Mouse (Mus musculus) heart, adult 2 months (tissue): ENCODE data around the gene Adamts18. TPM values are rescaled to one million over a fixed set of nuclear protein-coding genes. Genes with fewer than 3 reads are reported as not detected.

Experiments
- DNase-seq, 2 experiments: peaks; one replicate each; pipeline ENCODE4 v3.0.0; 2021
- H3K27ac ChIP-seq: fragments of 200-600 bp; 2 replicates; pipeline ENCODE4 v1.8.1; 2022
- H3K27me3 ChIP-seq: fragments of 200-500 bp; 2 replicates; pipeline ENCODE4 v1.6.1; 2012; ENCODE audit warnings: mild to moderate bottlenecking, low read length, inconsistent platforms, mixed read lengths; ENCODE audit not compliant: control insufficient read depth, insufficient read depth
- H3K36me3 ChIP-seq: fragments of 200-500 bp; 2 replicates; pipeline ENCODE4 v1.6.1; 2012; ENCODE audit warnings: low read length, inconsistent platforms; ENCODE audit not compliant: control insufficient read depth, insufficient read depth
- H3K4me1 ChIP-seq: fragments of 200-500 bp; 2 replicates; pipeline ENCODE4 v1.6.1; 2011; ENCODE audit warnings: low read length; ENCODE audit not compliant: control insufficient read depth, insufficient read depth
- H3K4me3 ChIP-seq: fragments of 200-600 bp; 2 replicates; pipeline ENCODE4 v1.8.1; 2022
- H3K79me2 ChIP-seq: fragments of 200-500 bp; replicated peaks from 2 replicates; pipeline ENCODE4 v1.6.1; 2012; ENCODE audit warnings: mild to moderate bottlenecking, inconsistent platforms, low read length, moderate library complexity, mixed read lengths; ENCODE audit not compliant: control insufficient read depth, insufficient read depth
- H3K9ac ChIP-seq: fragments of 200-500 bp; 2 replicates; pipeline ENCODE4 v1.6.1; 2012; ENCODE audit warnings: low read depth, mild to moderate bottlenecking, control low read depth, inconsistent platforms, low read length, mixed read lengths
- CTCF ChIP-seq: fragments of 200-600 bp; IDR thresholded peaks from 2 replicates; pipeline ENCODE4 v1.8.1; 2022; ENCODE audit warnings: antibody characterized with exemption, mild to moderate bottlenecking, moderate library complexity
- EP300 ChIP-seq: fragments of 200-500 bp; IDR thresholded peaks from 2 replicates; pipeline ENCODE4 v1.6.1; 2011; ENCODE audit warnings: low read depth, low read length, control low read depth; ENCODE audit not compliant: insufficient read depth
- POLR2A ChIP-seq: fragments of 200-500 bp; IDR thresholded peaks from 2 replicates; pipeline ENCODE4 v1.6.1; 2011; ENCODE audit warnings: mild to moderate bottlenecking, low read depth, low read length, control low read depth; ENCODE audit not compliant: insufficient read depth
- WGBS: fragments of 180-500 bp; shearing (Covaris S2); methylation state at CpG from one replicate; pipeline ENCODE4 v1.1.7; 2018; 5-methylcytosine and 5-hydroxymethylcytosine counted together
- intact Hi-C: fragments of 180-260 bp; cut with DNase I; formaldehyde crosslinking; loops from one replicate; pipeline ENCODE4 v1.15.1; 2025
- polyA plus RNA-seq: library from polyadenylated mRNA; depleted of rRNA; stranded (reverse); fragments of >200 nt; gene quantifications from 2 replicates; pipeline ENCODE4 v1.2.3, GENCODE M21; 2012
- total RNA-seq, 2 experiments: library from RNA; stranded (reverse); gene quantifications; 2 replicates each; pipeline ENCODE4 v1.2.3; 2021

The Adamts18 gene
- total and polyA plus RNA-seq, 3 experiments: 0.04 TPM; not detected in 2

DNA sequence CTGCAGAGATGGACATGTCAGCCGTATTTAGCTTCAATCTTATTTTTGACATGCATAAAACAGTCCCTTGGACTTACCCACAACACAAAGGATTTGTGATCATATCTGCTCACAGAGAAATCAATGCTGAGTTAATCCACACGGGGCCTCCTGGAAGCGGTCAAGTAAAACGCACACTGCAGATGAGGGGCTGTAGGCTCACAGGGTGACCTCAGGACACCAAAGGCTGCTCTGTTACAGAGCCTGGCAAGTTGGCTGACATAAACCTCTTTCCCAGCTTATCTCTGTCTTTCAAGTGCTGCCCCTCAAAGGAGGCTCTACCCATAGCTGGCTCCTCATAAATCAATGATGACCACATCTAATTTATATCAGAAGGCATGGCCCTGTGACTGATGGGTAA lies 14.9 kb downstream of the Adamts18 start:
- H3K36me3 ChIP-seq: no peaks in the 10 kb centered on the region
- WGBS: 56% methylated on average over 4 of the region's 4 CpGs
- intact Hi-C loops: no loop called here
- no peaks in the 10 kb centered on the region for H3K79me2 ChIP-seq
- H3K9ac ChIP-seq: no peak overlapping the region
- TF ChIP-seq EP300 (no peak), CTCF (no peak), POLR2A (no peak)
- H3K27me3 ChIP-seq: no peaks in the 10 kb centered on the region
- no peak overlapping the region for H3K4me3 ChIP-seq
- DNase-seq: no peak
- H3K4me1 ChIP-seq: no peaks in the 10 kb centered on the region; the same call in 1 of the 2 replicates
- H3K27ac ChIP-seq: no peak overlapping the region

DNA sequence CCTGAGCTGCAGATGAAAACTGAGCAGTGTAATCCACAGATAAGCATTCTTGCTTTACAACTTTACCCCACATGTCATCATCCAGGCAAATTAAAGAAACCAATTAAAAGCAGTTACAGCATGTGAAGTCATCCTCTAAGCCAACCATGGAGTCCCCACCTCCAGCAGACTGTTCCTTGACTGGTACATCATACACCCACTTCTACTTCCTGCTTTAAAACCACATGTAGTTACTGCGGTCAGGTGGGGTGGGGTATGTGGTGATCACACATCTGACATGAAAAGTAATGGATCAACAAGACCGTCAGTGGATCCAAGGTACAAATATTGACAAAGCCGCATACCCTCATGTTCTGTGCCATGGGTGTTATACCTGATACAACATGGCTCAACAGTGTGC lies 21.3 kb downstream of the Adamts18 start:
- H3K9ac ChIP-seq: no peak overlapping the region
- H3K4me1 ChIP-seq: no peaks in the 10 kb centered on the region
- no peak overlapping the region for H3K27ac ChIP-seq
- no peak overlapping the region for H3K4me3 ChIP-seq
- no peak for DNase-seq
- 85% methylated on average over 3 of the region's 3 CpGs for WGBS
- H3K27me3 ChIP-seq: no peaks in the 10 kb centered on the region
- no peaks in the 10 kb centered on the region for H3K79me2 ChIP-seq
- intact Hi-C loops: no loop called here
- no peaks in the 10 kb centered on the region for H3K36me3 ChIP-seq
- TF ChIP-seq CTCF (no peak), EP300 (no peak), POLR2A (no peak)

DNA sequence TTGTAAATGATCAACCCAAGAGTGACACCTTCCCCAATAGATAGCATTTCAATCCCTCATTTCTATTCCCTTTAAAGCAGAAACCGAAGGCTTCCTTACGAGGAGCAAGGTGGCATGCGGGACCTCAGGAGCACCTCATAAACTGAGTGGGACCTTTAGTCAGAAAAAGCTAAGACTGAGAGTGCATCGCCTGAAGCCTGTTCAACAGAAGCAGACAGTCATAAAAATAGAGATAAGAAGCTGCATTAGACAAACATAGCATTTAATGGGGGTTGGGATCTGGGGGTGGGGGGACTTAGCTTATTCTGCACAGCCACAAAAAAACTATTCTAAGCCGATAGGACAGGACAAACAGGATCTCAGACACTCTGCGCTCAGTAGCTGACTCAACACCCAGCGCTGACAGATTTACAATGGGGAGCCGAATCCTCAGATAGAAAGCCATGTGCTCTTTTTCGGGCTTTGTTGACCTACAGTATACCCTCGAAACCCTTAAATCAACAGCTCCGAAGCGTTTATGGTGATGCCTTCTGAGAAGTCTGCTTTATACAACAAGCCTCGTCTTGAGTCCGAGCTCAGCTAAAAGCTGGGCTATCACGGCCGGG lies 27.5 kb downstream of the Adamts18 start:
- DNase-seq: no peak
- Histone ChIP-seq H3K36me3 (no peaks in the 10 kb centered on the region), H3K27me3 (no peaks in the 10 kb centered on the region), H3K4me1 (no peaks in the 10 kb centered on the region), H3K9ac (no peak overlapping the region), H3K79me2 (no peaks in the 10 kb centered on the region), H3K27ac (no peak overlapping the region), H3K4me3 (no peak overlapping the region)
- WGBS: 50% methylated on average over 16 of the region's 16 CpGs
- intact Hi-C loops: no loop called here
- TF ChIP-seq EP300: no peak
- no peak for TF ChIP-seq CTCF
- TF ChIP-seq POLR2A: no peak

DNA sequence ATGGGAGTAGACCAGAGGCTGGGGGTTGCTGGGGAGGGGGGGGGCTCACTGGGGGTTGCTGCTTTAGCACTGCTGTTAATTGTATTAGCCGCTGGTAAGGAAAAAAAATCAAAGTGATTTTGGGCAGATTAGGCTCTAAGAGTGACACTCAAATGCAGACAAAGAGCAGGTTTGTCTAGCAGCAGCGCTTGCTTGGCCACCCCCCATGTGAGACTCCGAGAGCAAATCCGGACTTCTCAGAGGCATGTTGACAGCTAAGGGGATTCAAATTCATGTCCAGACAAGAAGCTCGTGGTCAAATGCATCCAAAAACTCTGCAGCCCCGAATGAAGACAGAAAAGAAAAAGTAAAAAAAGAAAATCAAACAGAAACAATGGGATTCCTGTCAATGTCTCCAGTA lies 34.6 kb downstream of the Adamts18 start:
- Histone ChIP-seq H3K36me3 (no peaks in the 10 kb centered on the region), H3K9ac (no peak overlapping the region), H3K27ac (no peak overlapping the region), H3K4me3 (no peak overlapping the region), H3K79me2 (no peaks in the 10 kb centered on the region), H3K27me3 (no peaks in the 10 kb centered on the region), H3K4me1 (no peaks in the 10 kb centered on the region)
- DNase-seq: no peak
- intact Hi-C loops: no loop called here
- TF ChIP-seq CTCF (no peak), EP300 (no peak), POLR2A (no peak)
- WGBS: 49% methylated on average over 6 of the region's 6 CpGs

DNA sequence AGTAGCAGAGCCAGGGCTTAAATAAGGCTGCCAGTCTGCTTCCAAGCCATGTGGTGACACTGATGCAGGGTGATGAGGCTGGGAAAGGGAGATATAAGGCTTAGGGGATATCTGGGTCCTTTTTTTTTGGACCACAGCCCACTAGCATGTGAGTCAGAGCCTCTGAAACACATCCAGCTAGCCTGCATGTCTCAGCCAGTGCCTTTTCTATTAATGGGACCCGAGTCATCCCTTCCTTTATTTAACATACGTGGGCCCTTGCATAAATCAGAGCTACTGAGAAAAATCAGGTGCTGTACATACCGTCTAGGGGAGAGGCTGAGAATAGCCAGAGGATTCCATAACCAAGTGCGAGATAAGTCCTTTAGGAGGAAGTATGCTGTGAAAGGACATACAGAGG lies 37.0 kb downstream of the Adamts18 start:
- H3K36me3 ChIP-seq: no peaks in the 10 kb centered on the region
- 41% methylated on average over 4 of the region's 4 CpGs for WGBS
- no peaks in the 10 kb centered on the region for H3K79me2 ChIP-seq
- H3K9ac ChIP-seq: no peak overlapping the region
- TF ChIP-seq POLR2A (no peak), CTCF (no peak), EP300 (no peak)
- H3K27me3 ChIP-seq: no peaks in the 10 kb centered on the region
- H3K4me1 ChIP-seq: no peaks in the 10 kb centered on the region
- no peak overlapping the region for H3K4me3 ChIP-seq
- intact Hi-C loops: no loop called here
- no peak overlapping the region for H3K27ac ChIP-seq
- no peak for DNase-seq

DNA sequence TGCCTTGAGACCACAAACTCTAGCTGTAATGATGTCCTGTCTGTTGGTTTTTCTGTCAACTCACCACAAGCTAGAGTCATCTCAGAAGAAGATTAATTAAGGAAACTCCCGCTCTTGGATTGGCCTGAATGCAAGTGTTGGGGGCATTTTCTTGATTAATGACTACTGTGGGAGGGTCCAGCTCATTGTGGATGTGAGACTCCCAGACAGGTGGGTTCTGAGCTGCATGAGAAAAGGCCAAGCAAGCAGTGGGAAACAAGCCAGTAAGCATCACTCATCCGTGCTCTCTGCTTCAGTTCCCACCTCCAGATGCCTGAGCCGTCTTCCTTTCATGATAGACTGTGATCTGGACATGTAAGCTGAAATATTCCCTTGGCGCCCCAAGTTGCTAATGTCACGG lies 38.6 kb downstream of the Adamts18 start:
- no peak for DNase-seq
- H3K4me1 ChIP-seq: no peaks in the 10 kb centered on the region
- H3K27me3 ChIP-seq: no peaks in the 10 kb centered on the region
- H3K79me2 ChIP-seq: no peaks in the 10 kb centered on the region
- no peak for TF ChIP-seq CTCF
- TF ChIP-seq EP300: no peak
- no peak for TF ChIP-seq POLR2A
- H3K9ac ChIP-seq: no peak overlapping the region
- intact Hi-C loops: no loop called here
- H3K27ac ChIP-seq: no peak overlapping the region
- H3K4me3 ChIP-seq: no peak overlapping the region
- WGBS: 83% methylated on average over 5 of the region's 5 CpGs
- H3K36me3 ChIP-seq: no peaks in the 10 kb centered on the region
